Mouse (Mus musculus): ENCODE measurements around the gene Sclt1.

- TF ChIP-seq MAFK (IDR thresholded peaks at IDR 0.05; ENCODE audit: insufficient read depth, low read depth, low read length) (no peak), ZNF384 (IDR thresholded peaks at IDR 0.05; ENCODE audit: low read depth, low read length) (no peak)
Observed at GRCm38 (mm10) chr3:41586330-41586729, 156.0 kb downstream of the Sclt1 start.

Data from ES-E14 (cell line).